Mouse (Mus musculus) embryo, embryonic 11 days (tissue): ENCODE measurements around the gene Mto1.
"Not testable (repeated sequence)": the region's sequence is repeated elsewhere in the genome, so short reads cannot be mapped to it uniquely, and the experiment has no call there.

Experiments used
- DNase-seq: peaks from one replicate; pipeline ENCODE4 v3.0.0-alpha.2; 2015

Gene Mto1

GRCm38 (mm10) chr9:78476531-78477020, 28.6 kb downstream of the Mto1 start:
- DNase-seq, result peak; percentile 52

- peak; percentile 74 for DNase-seq
Measured at GRCm38 (mm10) chr9:78477021-78477551, 29.1 kb downstream of the Mto1 start.

- DNase-seq, result not testable (repeated sequence)
Measured at GRCm38 (mm10) chr9:78478009-78478605, 30.1 kb downstream of the Mto1 start.

- DNase-seq, result not testable (repeated sequence)
Measured at GRCm38 (mm10) chr9:78479308-78479707, 31.3 kb downstream of the Mto1 start.

GRCm38 (mm10) chr9:78480227-78480626, 32.2 kb downstream of the Mto1 start:
- DNase-seq, result not testable (repeated sequence)

- DNase-seq, result peak; percentile 82
Measured at GRCm38 (mm10) chr9:78480706-78481358, 32.8 kb downstream of the Mto1 start.

GRCm38 (mm10) chr9:78481423-78482331, 33.7 kb downstream of the Mto1 start:
- peak; percentile 99 for DNase-seq

GRCm38 (mm10) chr9:78482386-78482785, 34.4 kb downstream of the Mto1 start:
- no peak for DNase-seq

GRCm38 (mm10) chr9:78484660-78485059, 36.7 kb downstream of the Mto1 start:
- no peak for DNase-seq

- DNase-seq, result not testable (repeated sequence)
Measured at GRCm38 (mm10) chr9:78488021-78488420, 40.0 kb downstream of the Mto1 start.

- DNase-seq, result peak; percentile 70
Measured at GRCm38 (mm10) chr9:78488890-78489420, 40.9 kb downstream of the Mto1 start, which contains the start of gene Eef1a1. Gene Eef1a1, minus strand, starts transcription at chr9:78489151.

- no peak for DNase-seq
Measured at GRCm38 (mm10) chr9:78491169-78491568, 43.2 kb downstream of the Mto1 start.

GRCm38 (mm10) chr9:78492254-78492653, 44.2 kb downstream of the Mto1 start:
- DNase-seq, result no peak

- no peak for DNase-seq
Measured at GRCm38 (mm10) chr9:78493171-78493570, 45.2 kb downstream of the Mto1 start.

- no peak for DNase-seq
Measured at GRCm38 (mm10) chr9:78500386-78500785, 52.4 kb downstream of the Mto1 start.

GRCm38 (mm10) chr9:78501284-78501683, 53.3 kb downstream of the Mto1 start:
- no peak for DNase-seq

- peak; percentile 82 for DNase-seq
Measured at GRCm38 (mm10) chr9:78503223-78504079, 55.4 kb downstream of the Mto1 start.

GRCm38 (mm10) chr9:78504133-78504532, 56.1 kb downstream of the Mto1 start:
- DNase-seq, result no peak

- no peak for DNase-seq
Measured at GRCm38 (mm10) chr9:78504679-78505078, 56.7 kb downstream of the Mto1 start.

GRCm38 (mm10) chr9:78505223-78505622, 57.2 kb downstream of the Mto1 start:
- no peak for DNase-seq

- no peak for DNase-seq
Measured at GRCm38 (mm10) chr9:78506002-78506721, 58.2 kb downstream of the Mto1 start.
